Mouse (Mus musculus): ENCODE results near the gene Cst3.

Gene Cst3

DNA sequence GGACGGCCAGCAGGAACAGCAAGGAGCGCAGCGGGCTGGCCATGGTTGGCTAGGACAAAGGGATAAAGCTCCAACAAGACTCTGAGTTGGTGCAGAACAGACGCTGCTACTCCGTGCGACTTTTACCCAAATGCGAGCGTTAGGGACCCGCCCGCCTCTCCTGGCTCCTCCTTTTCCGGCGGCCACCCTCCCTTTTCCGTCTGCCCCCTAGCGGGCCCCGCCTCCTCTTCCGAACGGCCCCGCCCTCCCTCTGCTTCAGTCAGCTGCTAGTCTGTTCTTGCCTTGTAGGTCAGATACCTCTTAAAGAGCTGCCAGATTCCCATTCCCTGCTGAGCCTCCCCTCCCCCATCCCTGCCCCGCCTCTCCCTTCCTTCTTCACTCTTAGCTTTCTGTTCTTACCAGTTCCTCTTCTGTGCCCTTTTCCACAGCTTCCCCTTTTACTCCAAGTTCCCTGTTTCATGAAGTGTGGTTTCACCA is at the start of gene Cst3:
Gene Cst3, minus strand, starts transcription at position 358 of the 477 bp plus-strand sequence.
- peak; percentile 85 for DNase-seq (ENCODE audit: low spot score)

DNA sequence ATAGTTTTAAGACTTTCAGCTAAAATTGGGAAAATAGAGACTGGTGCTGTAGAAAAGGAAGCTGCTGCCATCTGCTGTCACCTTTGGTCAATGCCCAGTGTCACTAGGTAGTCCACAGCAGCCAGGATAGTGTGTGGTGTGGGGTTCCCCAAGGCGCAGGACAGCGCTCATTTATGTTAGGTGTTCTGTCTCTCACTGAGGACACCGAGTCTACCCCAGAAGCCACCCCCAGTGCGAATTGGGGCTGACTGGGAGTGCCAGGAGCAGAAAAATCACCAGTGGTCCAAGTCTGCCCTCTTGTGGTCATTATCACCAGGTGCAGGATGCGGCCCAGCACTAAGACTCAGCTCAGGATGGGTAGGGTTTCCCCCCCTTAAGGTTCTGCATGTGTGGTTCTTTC is 26.8 kb upstream of the Cst3 start:
- DNase-seq (ENCODE audit: low spot score) = peak; percentile 76

DNA sequence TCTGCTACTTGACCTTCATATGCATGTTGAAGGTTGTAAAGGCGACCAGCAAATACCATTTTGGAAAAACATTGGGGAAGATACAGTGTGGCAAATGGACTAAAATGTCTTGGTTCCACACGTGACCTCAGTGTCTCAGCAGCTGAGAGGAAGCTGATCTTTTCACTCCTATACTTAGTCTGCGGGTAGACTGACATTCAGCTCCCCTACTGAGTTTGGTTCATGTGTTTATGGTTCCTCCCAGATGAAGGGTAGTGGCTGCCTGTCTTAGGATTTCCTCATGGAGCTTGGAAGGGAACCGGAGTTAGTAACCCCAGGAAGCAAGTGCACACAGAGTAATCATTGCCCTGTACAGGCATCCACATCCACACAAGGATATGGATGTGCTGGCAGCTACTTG is 24.8 kb upstream of the Cst3 start:
- no peak for DNase-seq (ENCODE audit: low spot score)

DNA sequence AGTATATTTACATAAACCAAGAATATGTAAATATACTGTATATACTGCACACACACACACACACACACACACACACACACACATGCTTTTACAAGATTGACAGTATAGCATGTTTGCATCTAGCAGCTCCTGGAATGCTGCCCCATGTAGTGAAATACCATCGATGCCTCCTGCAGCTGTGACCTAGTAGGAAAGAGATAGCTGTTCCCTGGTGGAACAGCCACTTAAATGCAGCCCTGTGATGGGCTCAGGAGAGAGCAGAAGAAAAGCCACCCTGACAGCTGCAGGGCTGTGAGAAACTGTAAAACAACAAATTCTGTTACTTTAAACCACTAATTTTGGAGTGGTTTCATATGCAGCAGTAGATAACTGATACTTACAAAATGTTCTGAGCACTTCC is 20.7 kb upstream of the Cst3 start:
- no peak for DNase-seq (ENCODE audit: low spot score)

DNA sequence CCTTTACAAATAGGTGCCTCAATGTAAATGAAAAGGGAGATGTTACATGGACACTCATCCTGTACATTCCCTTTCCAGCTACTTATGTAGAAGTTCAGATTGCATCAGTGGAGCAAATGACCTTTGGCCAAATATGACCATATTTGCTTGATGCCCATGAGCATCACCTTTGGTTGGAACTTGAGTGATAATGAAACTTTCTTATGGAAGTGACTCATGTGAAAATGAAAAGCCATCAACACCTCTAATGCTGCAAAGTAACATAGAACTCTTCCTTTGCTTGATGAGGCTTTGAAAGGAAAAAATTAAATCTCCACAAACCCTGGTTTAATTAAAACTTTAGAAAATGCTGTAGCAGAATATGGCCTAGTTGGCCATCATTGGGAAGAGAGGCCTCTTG is 17.6 kb upstream of the Cst3 start:
- no peak for DNase-seq (ENCODE audit: low spot score)

DNA sequence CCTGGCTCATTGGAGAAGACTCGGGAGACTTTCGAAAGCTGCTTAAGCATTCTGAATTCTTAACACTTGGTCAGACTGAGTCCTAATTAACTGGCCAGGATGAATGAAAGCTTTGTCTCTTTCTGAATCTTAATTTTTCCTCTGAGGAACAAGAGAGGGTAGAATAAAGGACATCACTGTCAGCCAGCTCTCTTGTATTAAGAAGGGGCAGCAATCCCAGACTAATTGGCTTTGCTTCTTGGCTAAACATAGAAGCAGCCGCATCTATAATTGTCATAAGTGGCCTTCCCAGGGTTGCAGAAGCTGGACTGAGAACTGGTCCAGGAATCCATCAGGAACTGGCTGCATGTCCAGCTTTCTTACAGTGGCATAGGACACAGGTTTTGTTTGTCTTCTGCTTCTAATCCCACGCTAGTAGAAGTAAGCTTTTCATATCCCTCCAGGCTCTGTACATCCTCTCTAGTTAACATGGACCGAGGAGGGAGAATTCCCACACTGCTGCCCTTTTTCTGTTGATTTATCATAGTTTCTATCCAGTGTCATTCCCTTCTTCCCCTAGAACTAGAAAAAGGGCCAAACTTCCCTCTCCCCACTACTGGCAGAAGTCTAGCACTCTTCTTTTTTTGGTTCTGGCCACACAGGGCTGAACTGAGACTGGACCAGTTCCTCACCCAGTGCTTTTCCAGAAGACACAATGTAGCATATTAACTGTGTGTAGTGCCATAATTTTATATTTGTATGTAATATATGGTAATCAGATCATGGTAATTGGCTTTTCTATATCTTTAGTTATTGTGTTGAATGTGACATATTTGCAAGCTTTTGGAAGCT is 14.7 kb upstream of the Cst3 start:
- peak; percentile 85 for DNase-seq (ENCODE audit: low spot score)

DNA sequence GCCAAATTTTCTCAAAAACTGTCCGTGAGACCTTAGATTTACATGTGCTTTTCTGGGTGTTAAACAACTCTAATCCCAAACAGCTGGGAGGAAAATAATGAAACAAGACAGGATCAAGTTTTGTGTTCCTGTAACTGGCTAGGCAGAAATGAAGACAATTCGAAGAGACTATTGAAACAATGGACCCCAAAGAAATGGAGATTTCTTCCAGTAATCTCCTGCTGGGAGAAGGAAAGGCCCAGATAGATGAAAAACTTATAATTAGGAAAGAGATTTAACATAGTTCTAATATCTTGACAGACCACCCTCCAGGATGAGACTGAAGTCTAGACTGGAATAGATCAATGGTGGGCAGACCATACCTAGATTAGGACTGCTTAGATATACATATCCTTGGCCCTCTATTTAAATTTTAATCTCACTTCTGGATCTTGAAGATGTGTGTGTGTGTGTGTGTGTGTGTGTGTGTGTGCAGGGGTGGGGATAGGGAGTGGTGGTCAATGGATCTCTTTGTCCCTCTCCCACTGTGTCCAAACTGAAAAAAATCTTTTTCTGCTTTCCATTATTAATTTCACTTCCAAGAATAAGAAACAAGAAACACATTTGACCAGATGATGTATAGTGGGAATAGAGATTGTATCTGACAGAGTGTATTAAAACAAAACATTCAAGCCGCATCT is 14.0 kb upstream of the Cst3 start:
- peak; percentile 68 for DNase-seq (ENCODE audit: low spot score)

DNA sequence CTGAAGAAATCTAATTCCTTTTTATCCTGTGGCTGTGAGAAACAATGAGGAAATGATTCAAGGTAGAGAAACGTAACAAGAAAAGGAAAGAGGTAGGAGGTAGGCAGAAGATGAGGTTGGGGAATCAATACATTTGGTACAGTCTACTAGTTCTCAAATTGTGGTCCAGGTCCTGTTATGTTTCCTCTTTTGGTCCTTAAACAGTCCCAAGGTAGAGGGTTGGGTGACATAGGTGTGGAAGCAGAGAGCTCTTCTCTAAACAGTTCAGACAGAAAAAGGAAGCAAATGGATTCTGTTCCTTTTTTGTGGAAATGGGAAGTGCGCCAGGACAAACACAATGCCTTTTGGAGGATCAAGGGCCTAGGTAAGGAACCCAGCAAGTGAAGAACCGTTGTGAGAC is 13.4 kb upstream of the Cst3 start:
- DNase-seq (ENCODE audit: low spot score) = no peak

DNA sequence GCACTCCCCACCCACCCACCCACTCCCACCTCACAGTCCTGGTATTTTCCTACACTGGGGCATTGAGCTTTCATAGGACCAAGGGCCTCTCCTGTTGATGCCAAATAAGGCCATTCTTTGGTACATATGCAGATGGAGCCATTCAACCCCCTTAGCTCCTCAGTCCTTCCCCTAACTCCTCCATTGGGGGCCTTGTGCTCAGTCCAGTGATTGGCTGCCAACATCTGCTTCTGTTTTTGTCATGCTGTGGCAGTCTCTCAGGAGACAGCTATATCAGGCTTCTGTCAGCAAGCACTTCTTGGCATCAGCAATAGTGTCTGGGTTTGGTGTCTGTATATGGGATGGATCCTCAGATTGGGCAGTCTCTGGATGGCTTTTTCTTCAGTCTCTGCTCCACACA is 9.2 kb upstream of the Cst3 start:
- DNase-seq (ENCODE audit: low spot score) = no peak

DNA sequence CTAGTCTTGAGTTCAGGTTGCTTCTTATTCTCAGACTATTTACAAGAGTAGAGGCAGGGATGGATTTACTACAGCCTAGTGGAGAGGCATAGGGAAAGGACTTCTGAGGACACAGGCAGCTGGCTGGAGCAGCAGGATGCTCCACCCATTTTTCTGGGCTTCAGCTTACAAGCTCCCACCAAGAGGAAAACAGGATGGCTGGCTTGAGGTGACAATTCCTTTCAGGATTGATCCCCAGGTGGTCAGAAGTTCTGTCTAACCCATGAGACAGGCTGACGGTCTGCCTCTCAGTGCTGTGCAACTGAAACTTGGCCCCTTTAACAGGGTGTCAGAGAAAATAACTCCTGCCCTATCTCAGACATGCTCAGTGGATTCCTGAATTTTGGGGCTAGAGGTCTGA is 3.7 kb upstream of the Cst3 start:
- DNase-seq (ENCODE audit: low spot score) = no peak

DNA sequence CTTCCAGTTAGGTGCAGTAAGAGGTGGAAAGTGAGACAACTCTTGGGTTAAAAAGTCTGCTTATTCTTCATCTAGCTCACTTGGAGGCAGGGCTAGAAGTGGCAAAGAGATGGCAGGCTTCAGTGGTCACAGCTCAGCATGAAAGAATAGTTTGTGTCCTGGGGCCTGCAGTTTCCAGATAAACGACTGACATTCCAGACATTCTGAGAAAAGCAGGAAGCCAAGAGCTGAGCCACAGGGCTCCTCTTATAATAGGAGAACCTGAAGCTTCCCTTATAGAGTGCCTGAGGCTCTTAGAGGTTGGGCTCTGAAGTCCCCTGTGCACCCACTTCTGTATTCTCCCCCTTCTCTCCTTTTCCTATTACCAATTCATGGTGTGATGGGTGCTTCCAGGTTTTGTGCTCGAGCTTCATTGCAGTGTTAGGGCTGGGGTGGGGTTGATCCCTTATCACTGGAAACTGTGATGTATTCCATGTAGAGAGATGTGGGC is 3.2 kb upstream of the Cst3 start:
- no peak for DNase-seq (ENCODE audit: low spot score)

DNA sequence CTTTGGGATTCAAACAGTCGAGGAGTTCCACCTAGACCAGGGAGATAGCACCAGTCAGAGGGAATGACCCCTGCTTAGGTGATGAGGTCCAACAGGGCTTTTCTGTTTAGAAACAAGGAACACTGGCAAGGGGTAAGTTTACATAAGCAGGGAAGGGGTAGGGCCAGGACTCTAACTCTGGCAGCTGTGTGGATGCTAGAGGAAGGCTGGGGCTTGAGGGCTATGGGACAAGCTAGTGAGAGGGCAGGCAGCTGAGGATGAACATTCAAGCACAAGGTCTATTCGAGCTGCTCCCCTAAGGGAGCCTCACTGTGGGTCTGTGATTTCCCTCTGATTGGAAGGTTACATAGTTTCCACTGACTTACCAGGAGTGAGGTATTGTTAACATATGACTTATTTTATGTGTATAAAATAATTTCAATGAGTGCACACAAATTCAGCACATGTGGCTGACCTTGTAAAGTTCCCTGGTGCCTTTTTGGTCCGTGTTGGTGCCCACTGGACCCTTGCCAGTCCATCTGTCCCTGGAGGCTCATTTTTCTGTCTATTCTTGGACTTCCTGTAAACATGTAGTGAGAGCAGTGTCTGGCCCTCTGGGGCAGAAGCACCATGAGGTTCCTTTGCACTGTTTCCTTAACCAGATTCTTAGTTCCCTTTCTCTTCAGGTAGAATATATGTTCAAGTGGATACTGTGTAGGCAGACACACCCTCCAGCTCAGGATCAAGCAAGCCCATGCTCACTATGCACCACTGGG is 1.7 kb upstream of the Cst3 start:
- no peak for DNase-seq (ENCODE audit: low spot score)

DNA sequence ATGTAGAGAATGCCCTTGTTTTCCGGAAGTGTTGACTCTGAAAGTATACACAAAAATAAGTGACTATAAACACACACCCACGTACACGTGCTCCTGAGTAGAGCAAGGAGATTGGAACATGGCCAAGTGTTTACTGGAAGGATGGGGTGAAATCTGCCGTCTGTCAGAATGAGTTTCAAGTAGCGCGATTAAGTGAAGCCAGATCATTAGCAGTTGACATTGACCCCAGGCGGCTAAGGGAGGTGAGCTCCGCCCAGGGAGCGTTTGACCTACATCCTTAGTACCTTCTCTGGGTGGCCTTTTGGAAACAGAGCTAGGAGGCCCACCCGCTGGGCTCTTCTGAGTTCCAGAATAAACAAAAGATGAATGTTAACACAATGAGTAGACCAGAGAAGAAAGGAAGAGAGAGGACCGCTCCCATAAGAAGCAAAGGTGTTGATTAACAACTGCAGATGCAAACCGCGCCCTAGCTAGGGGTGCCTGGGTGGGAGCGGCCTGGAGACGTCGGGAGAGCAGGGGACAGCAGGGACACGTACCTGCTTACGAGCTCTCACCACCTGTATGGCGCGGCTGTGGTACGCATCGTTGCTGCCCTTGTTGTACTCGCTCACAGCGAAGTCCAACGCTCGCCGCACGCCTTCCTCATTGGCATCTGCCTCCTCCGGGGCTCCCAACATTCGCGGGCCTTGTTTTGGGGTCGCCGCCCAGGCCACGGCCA is 716 bp downstream of the Cst3 start:
- DNase-seq (ENCODE audit: low spot score) = peak; percentile 67

DNA sequence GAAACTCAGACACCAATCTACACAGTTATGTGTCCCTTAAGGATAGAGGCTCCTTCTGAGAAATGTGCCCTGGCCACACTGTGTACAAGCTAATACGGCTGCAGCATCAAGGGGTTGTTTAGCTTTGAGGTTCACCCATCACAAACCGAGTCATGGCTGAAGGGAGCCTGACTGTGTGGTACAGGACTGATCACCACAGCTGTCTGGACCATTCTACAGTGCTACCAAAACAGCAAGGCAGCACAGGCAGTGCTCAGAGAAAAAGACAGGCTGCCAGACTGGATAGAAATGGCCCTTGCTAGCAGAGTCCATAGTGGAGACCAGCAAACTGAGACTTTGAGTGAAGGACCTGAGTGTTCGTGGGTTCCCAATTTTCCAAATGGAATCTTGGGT is 1.3 kb downstream of the Cst3 start:
- DNase-seq (ENCODE audit: low spot score) = no peak

DNA sequence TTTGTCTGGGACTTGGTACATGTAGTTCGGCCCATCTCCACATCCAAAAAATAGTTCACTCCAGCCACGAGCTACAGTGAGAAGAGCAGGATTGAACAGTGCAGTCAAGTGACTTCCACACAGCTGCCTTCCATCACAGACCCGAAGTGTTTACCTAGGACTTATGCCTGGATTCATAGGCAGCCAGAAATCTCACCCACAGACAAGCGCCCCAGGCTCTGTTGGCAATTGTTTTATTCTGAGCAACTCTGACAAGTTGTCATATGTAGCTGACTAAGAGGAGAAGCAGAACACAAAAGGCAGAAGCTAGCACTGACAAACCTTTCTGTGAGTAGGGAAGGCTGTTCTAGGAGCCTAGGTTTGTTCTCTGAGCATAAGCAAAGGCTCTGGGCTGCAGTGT is 2.6 kb downstream of the Cst3 start:
- no peak for DNase-seq (ENCODE audit: low spot score)

DNA sequence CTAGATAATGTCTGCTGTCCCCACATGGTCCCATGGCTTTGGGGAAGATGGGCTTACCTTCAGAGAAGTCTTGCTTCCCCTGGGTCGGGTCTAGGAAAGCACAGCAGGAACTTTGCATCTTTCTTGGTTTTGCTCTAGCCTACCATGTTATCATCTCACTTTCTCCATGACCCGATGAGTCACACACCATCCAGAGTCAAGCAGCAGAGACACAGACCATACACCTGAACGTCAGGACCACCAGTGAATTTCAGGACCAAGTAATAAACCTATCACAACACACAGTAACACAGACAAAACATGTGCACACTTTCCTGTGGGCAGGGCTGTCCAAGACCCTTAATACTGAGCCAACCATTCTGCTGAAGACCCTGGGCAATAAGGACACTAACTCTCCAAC is 5.0 kb downstream of the Cst3 start:
- no peak for DNase-seq (ENCODE audit: low spot score)

DNA sequence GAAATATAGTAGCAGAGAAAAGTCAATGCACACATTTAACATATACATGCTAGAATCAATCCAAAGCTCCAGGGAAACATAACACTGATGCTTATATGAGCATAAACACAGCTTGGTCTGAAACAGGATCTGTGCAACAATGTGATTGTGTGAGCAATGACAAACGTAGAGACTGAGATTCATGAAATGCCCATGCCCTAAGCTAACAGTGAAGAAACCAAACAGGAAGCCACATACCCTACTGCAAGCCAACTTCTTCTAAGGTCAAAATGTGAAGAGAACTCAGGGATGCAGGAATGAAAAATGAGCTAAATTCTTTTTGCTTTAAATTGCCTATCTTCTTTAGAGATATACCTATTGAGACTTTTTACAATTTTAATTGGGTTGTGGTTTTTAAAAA is 6.5 kb downstream of the Cst3 start:
- no peak for DNase-seq (ENCODE audit: low spot score)

DNA sequence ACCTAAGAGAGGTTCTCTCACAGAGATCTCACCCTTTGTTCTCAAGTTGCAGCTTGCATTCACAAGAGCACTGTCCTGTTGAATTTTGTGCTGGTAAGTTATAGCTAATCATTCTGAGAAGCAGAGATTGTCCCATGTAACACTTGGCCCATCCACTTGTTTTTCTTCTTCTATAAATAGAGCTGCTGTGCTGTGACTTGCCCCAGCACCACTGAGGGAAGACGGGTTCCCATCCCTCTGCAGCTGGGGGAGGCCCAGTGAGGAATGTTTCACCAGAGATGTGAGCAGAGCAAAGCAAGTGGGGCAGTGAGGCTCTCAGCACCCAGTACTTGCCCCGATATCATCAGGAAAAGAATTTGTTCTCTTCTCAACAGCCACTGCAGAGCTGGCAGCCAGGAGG is 10.5 kb downstream of the Cst3 start, which contains the start of gene 9230104L09Rik:
Gene 9230104L09Rik, minus strand, starts transcription at position 73 of the 400 bp plus-strand sequence.
- DNase-seq (ENCODE audit: low spot score) = no peak

DNA sequence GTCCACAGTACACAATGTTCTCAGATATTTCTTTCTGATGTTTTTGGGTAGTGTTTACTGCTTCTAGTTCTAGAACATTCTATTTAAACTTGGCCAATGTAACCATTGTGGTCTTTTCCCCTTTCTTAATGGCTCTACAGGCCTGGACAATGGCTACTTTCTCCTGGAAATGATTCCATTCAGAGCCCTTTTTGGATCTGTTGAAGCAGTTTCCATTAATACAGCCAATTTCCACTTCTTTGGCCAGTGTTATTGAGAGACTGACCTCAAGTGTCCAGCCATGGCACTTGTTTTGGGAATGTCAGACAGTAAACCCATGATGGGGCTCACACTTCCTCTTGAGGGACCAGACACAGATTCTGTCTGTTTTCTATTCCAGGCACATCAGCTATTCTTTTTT is 13.8 kb downstream of the Cst3 start:
- no peak for DNase-seq (ENCODE audit: low spot score)

DNA sequence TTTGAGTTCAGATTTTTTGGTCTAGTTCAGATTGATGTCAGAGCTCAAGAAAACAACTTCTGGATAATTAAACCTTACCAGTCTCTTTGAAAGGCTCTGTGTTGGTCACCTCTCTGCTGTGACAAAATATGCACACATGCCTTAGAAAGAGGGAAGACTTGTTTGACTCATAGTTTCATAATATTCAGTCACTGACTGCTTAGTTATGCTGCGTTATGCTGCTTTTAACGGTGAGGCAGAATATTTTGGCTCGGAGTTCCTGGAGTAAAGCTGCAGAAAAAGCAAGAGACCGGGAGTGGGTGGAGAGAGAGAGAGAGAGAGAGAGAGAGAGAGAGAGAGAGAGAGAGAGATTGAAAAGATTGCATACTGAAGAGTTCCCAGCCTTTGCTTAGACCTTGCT is 14.5 kb downstream of the Cst3 start:
- no peak for DNase-seq (ENCODE audit: low spot score)

DNA sequence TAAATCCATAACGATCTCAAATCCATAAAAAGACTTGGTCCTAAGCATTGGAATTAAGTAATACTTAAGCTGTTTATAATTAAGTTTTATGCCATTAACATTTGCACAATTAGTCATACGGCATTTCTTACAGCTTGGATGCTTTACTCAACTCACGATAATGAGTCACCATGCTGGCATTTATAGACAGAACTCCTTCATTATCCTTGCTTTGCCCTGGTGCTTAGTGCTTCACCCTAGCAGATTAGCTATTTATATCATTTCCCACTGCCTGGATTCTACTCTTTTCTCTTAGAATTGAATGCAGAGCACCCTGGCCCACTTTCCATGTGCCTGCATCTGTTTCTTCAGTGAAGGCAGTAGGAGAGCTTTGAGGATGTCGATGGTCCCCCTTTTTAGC is 18.0 kb downstream of the Cst3 start:
- no peak for DNase-seq (ENCODE audit: low spot score)

All from retina, embryonic 14.5 days (tissue).